Mouse (Mus musculus) liver, embryonic 14.5 days (tissue): ENCODE measurements around the gene Gm49721. TPM values are rescaled to one million over a fixed set of nuclear protein-coding genes. Genes with fewer than 3 reads are reported as not detected.
A peak's percentile ranks its signal among the peaks of the same experiment; 100 is the strongest.
"Not testable (repeated sequence)": the region's sequence is repeated elsewhere in the genome, so short reads cannot be mapped to it uniquely, and the experiment has no call there.

ENCODE experiments used
- ATAC-seq: fragments of 200-750 bp; cut with Nextera tagmentation; 2 replicates; pipeline ENCODE4 v1.8.0; 2017; ENCODE audit warnings: moderate number of reproducible peaks, mild to moderate bottlenecking, moderate library complexity; ENCODE audit not compliant: insufficient read depth
- DNase-seq, 3 experiments: peaks; one replicate each; pipeline ENCODE4 v3.0.0-alpha.2; 2012 to 2013; ENCODE audit warnings: low read depth in 3 of 3, low spot score in 3 of 3
- H3K27ac ChIP-seq: fragments of 300-500 bp; sonication (generic); 2 replicates; pipeline ENCODE4 v1.5.1; 2014; ENCODE audit warnings: moderate library complexity, mild to moderate bottlenecking, control low read depth, inconsistent platforms
- H3K27me3 ChIP-seq: fragments of 300-500 bp; sonication (generic); 2 replicates; pipeline ENCODE4 v1.6.1; 2014; ENCODE audit warnings: mild to moderate bottlenecking, low read length, moderate library complexity; ENCODE audit not compliant: control insufficient read depth, insufficient read depth
- H3K36me3 ChIP-seq: fragments of 300-500 bp; sonication (generic); replicated peaks from 2 replicates; pipeline ENCODE4 v1.6.1; 2014; ENCODE audit warnings: low read depth; ENCODE audit not compliant: control insufficient read depth, insufficient read depth
- H3K4me1 ChIP-seq, 2 experiments: fragments of 200-500 bp in 1 of 2; fragments of 300-500 bp in 1 of 2; sonication (generic) in 1 of 2; replicated peaks; 2 replicates each; pipeline ENCODE4 v1.6.1; 2012 to 2014; ENCODE audit warnings: antibody characterized with exemption in 1 of 2, inconsistent platforms in 1 of 2, low read length in 1 of 2; ENCODE audit not compliant: control insufficient read depth in 2 of 2, insufficient read depth in 2 of 2
- H3K4me2 ChIP-seq: fragments of 300-500 bp; sonication (generic); 2 replicates; pipeline ENCODE4 v1.6.1; 2014; ENCODE audit warnings: low read depth, mild to moderate bottlenecking, control low read depth, moderate library complexity
- H3K4me3 ChIP-seq, 2 experiments: fragments of 200-500 bp in 1 of 2; fragments of 300-500 bp in 1 of 2; sonication (generic) in 1 of 2; 2 replicates each; pipeline ENCODE4 v1.5.1; 2012 to 2014; ENCODE audit warnings: low read depth in 2 of 2, low read length in 2 of 2, mild to moderate bottlenecking in 2 of 2, control low read depth in 1 of 2, inconsistent platforms in 1 of 2, moderate library complexity in 1 of 2; ENCODE audit not compliant: insufficient read depth in 1 of 2
- H3K9ac ChIP-seq: fragments of 300-500 bp; sonication (generic); replicated peaks from 2 replicates; pipeline ENCODE4 v1.6.1; 2014; ENCODE audit warnings: mild to moderate bottlenecking, control low read depth, moderate library complexity
- H3K9me3 ChIP-seq: fragments of 300-500 bp; sonication (generic); 2 replicates; pipeline ENCODE4 v1.6.1; 2016; ENCODE audit warnings: low read length, mixed read lengths; ENCODE audit not compliant: control insufficient read depth
- CTCF ChIP-seq: IDR thresholded peaks from 2 replicates; pipeline ENCODE4 v1.5.1; 2016; ENCODE audit warnings: antibody characterized with exemption, low read depth, control low read depth
- WGBS: fragments of 180-500 bp; shearing (Covaris S2); extraction: QIAGEN DNeasy Blood & Tissue Kit; methylation state at CpG from one replicate; pipeline ENCODE4 v1.1.7; 2014; ENCODE audit not compliant: insufficient replicate concordance; 5-methylcytosine and 5-hydroxymethylcytosine counted together
- polyA plus RNA-seq, 2 experiments: library from polyadenylated mRNA; depleted of rRNA in 1 of 2; stranded (reverse) in 1 of 2; unstranded in 1 of 2; fragments of >200 nt; fragmentation: Nextera tagmentation in 1 of 2; extraction: Ambion mirVana in 1 of 2; gene quantifications; 2 replicates each; pipeline versions ENCODE4 v1.2.1 to v1.2.3; 2012 to 2014

Gene Gm49721
- polyA plus RNA-seq, 2 experiments = 0.10 TPM; not detected in 1

DNA sequence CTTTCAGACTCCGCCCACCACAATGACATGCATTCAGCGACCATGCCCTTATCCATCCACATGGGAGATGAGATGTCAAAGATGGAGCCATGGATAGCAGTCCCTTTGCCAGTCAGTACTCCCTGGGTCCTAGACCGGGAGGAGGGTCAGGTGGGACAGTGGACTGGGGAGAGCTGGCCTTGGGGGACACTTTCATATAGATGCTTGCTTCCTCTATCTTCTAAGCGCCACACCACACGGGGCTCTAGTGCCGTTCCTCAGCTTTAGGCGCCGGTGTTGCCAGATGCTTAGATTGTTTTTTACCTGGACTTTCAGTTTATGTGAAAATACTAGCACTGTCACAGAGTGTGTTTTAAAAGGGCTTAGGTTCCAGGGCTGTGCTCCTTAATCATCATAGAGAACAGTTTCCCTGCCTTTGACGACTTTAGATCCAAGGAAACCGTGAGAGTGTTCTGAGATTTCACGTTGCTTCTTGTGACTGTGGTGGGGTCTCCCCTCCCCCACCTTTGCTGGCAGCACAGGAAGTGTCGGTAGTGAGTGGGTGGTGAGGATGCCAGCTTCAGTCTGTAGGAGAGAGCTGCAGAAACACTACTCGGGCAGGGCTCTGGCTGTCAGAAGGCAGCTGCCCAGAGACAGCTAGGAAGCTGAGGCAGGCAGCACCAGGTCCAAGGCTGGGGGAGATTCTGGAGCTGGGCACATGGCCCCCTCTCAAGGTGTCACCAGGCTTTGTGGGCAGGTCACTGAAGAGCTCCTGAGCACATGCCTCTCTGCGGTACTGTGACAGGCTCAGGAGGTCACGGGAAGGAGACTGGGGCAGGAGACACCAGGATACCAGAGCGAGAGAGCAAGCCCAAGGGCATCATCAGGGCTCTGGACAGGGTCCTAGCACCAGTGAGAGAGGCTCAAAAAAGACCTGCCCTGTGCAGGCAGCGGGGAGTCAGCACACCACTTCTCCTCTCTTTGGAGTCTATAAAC is 54.8 kb downstream of the Gm49721 start:
- not testable (repeated sequence) for H3K9ac ChIP-seq, H3K9me3 ChIP-seq, H3K27me3 ChIP-seq, ATAC-seq, H3K4me1 ChIP-seq, H3K27ac ChIP-seq, H3K4me3 ChIP-seq, H3K4me2 ChIP-seq, H3K36me3 ChIP-seq, DNase-seq
- WGBS = 43% methylated on average over 3 of the region's 17 CpGs

DNA sequence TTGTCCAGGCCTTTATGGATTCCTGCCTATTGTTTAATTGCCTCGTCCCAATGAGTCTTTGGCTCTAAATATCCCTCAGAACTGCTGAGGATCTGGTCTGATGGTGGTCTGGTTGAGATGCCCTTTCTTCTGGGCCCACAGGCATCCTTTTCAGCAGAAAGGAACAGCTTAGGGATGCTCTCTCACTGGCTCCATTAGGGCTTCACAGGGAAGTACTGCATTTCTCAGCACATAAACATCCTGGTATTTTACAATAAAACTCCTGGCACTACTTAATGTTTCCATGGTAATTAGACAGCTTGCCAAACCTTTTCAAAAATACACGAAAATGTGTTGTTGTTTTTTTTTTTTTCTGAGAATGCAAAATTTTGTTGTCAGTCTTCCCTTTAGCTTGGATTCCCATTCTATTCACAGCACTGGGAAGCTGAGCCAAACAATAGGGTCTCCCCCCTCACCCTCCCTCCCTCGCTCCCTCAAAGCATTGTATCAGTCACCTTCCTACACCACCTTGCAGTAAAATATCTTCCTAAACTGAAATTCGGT is 90.4 kb downstream of the Gm49721 start:
- DNase-seq, H3K9ac ChIP-seq, H3K4me1 ChIP-seq, H3K36me3 ChIP-seq, H3K27ac ChIP-seq, H3K27me3 ChIP-seq, H3K4me2 ChIP-seq, ATAC-seq, H3K9me3 ChIP-seq, H3K4me3 ChIP-seq: not testable (repeated sequence)
- 32% methylated on average over 2 of the region's 4 CpGs for WGBS

- H3K27me3 ChIP-seq, H3K4me3 ChIP-seq, ATAC-seq, DNase-seq, H3K9me3 ChIP-seq, H3K36me3 ChIP-seq, H3K4me2 ChIP-seq, H3K27ac ChIP-seq, H3K9ac ChIP-seq, H3K4me1 ChIP-seq: not testable (repeated sequence)
- 64% methylated on average over 5 of the region's 7 CpGs for WGBS
These were observed 91.0 kb downstream of the Gm49721 start for GRCm38 (mm10) chr17:7069561-7070240.

DNA sequence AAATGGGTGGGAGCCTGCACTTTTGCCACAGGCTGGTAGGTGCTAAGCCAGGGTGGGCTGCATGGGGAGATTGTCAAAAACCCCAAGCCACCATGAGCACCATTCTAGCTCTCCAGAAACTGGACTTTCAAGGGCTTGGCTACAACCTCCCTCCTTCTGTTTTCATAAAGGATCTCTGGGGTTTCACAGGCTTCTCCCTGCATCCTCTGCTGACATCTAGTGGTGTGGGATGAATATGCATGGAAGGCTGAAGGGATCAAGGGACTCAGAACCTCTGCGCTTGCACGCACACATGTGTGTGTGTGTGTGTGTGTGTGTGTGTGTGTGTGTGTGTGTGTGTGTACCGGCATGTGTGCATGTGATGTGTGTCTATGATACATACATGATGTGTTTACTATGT is 95.8 kb downstream of the Gm49721 start:
- not testable (repeated sequence) for H3K27ac ChIP-seq, H3K4me2 ChIP-seq, DNase-seq, H3K4me1 ChIP-seq, H3K9me3 ChIP-seq, H3K27me3 ChIP-seq, ATAC-seq, H3K4me3 ChIP-seq, H3K9ac ChIP-seq, H3K36me3 ChIP-seq
- TF ChIP-seq CTCF = peak; percentile 58
- WGBS = 43% methylated on average over 3 of the region's 3 CpGs

DNA sequence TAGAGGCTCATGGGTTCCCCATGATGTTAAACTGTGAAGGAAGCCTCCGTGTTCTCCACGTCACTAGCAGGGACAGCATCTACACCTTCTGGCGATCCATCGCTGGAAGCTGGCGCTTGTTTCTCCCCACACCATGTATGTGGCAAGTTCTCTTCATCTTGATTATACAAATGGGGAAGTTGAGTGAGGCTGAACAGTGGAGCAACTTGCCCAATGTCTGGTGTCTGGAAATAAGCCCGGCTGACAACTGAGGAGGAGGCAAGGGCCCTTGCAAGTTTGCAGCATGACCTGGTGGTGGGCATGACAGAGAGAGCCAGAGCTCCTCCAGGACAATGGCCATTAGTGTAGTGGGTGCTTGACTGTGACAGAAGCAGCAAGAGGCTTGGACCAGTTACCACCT is 96.8 kb downstream of the Gm49721 start:
- not testable (repeated sequence) for H3K27me3 ChIP-seq, DNase-seq, ATAC-seq, H3K36me3 ChIP-seq, H3K4me1 ChIP-seq, H3K9ac ChIP-seq, H3K4me2 ChIP-seq, H3K27ac ChIP-seq, H3K4me3 ChIP-seq, H3K9me3 ChIP-seq
- WGBS = 34% methylated on average over 5 of the region's 6 CpGs
